Mouse (Mus musculus) liver, embryonic 13.5 days (tissue): ENCODE measurements around the gene H2-Q6. TPM values are rescaled to one million over a fixed set of nuclear protein-coding genes. Genes with fewer than 3 reads are reported as not detected.
A peak's percentile ranks its signal among the peaks of the same experiment; 100 is the strongest.
"Not testable (repeated sequence)": the region's sequence is repeated elsewhere in the genome, so short reads cannot be mapped to it uniquely, and the experiment has no call there.

ENCODE experiments used
- ATAC-seq: fragments of 200-750 bp; cut with Nextera tagmentation; 2 replicates; pipeline ENCODE4 v1.8.0; 2017; ENCODE audit warnings: low read depth, mild to moderate bottlenecking, moderate number of reproducible peaks, moderate library complexity
- DNase-seq: peaks from one replicate; pipeline ENCODE4 v3.0.0; 2022
- H3K27ac ChIP-seq: fragments of 300-500 bp; sonication (generic); 2 replicates; pipeline ENCODE4 v1.5.1; 2015; ENCODE audit warnings: moderate library complexity, mild to moderate bottlenecking, inconsistent platforms
- H3K27me3 ChIP-seq: fragments of 300-500 bp; sonication (generic); 2 replicates; pipeline ENCODE4 v1.6.1; 2015; ENCODE audit warnings: mild to moderate bottlenecking, inconsistent platforms
- H3K36me3 ChIP-seq: fragments of 300-500 bp; sonication (generic); 2 replicates; pipeline ENCODE4 v1.6.1; 2015; ENCODE audit warnings: mild to moderate bottlenecking, inconsistent platforms
- H3K4me1 ChIP-seq: fragments of 300-500 bp; sonication (generic); replicated peaks from 2 replicates; pipeline ENCODE4 v1.6.1; 2015; ENCODE audit warnings: inconsistent platforms
- H3K4me2 ChIP-seq: fragments of 300-500 bp; sonication (generic); 2 replicates; pipeline ENCODE4 v1.6.1; 2015; ENCODE audit warnings: inconsistent platforms, mild to moderate bottlenecking, moderate library complexity
- H3K4me3 ChIP-seq: fragments of 300-500 bp; sonication (generic); replicated peaks from 2 replicates; pipeline ENCODE4 v1.5.1; 2015; ENCODE audit warnings: mild to moderate bottlenecking, inconsistent platforms
- H3K9ac ChIP-seq: fragments of 300-500 bp; sonication (generic); 2 replicates; pipeline ENCODE4 v1.6.1; 2015; ENCODE audit warnings: mild to moderate bottlenecking, inconsistent platforms
- H3K9me3 ChIP-seq: fragments of 300-500 bp; sonication (generic); replicated peaks from 2 replicates; pipeline ENCODE4 v1.6.1; 2016; ENCODE audit warnings: inconsistent platforms
- WGBS: fragments of 180-500 bp; shearing (Covaris S2); methylation state at CpG from one replicate; pipeline ENCODE4 v1.1.7; 2015; ENCODE audit not compliant: insufficient replicate concordance; 5-methylcytosine and 5-hydroxymethylcytosine counted together
- polyA plus RNA-seq: library from polyadenylated mRNA; unstranded; fragments of >200 nt; fragmentation: Nextera tagmentation; extraction: Ambion mirVana; gene quantifications from 2 replicates; pipeline ENCODE4 v1.2.1, GENCODE M21; 2015

The H2-Q6 gene
- polyA plus RNA-seq, 1 experiment from 2014 or later, result 9.6 TPM

DNA sequence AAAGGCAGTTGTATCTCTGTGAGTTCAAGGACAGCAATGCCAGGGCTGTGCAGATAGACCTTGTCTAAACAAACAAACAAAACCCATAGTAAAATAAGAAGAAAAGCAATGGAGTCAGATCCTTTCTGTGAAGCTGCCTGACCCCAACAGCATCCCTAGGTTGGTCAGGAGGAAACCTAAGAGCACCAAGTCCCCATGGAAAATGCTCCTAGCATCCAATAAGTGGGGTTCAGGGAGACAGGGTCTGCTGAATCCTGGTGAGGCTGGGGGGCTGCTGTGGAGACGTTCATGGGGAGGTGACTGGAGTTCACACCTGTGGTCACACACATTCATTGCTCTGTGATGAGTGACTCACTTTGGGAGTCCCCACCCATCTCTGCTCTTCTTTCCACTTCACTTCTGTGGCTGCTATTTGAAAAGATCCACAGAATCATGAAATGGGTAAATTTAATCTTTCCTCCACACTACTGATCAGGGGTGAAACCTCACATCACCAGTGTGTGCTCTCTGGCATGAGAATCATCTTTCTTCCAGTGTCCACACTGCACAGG is 12.8 kb downstream of the H2-Q6 start:
- H3K4me2 ChIP-seq, H3K36me3 ChIP-seq, H3K4me1 ChIP-seq, H3K4me3 ChIP-seq, H3K9me3 ChIP-seq, DNase-seq, ATAC-seq, H3K9ac ChIP-seq, H3K27ac ChIP-seq: not testable (repeated sequence)
- 29% methylated on average over 1 of the region's 1 CpGs for WGBS
- H3K27me3 ChIP-seq, result peaks cover 32% of the 10 kb centered on the region

DNA sequence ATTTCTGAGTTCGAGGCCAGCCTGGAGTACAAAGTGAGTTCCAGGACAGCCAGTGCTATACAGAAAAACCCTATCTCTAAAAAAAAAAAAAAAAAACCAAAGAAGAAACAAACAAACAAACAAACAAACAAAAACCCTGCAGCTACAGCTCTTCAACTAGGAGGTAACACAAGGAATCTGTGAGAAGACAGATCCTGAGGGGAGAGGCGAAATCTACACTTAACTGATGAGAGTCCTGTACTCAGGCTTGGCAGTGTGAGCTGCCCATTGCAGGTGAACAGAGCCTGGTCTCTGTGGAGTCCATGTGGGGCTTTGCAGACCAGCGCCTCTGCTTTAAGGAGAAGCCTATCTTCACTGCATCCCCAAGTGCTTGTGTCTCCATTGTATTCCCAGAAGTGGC is 13.7 kb downstream of the H2-Q6 start:
- not testable (repeated sequence) for H3K36me3 ChIP-seq, H3K27ac ChIP-seq, ATAC-seq, H3K4me1 ChIP-seq, H3K4me3 ChIP-seq, H3K9me3 ChIP-seq, DNase-seq, H3K9ac ChIP-seq, H3K4me2 ChIP-seq
- WGBS, result 52% methylated on average over 3 of the region's 3 CpGs
- peaks cover 32% of the 10 kb centered on the region for H3K27me3 ChIP-seq

DNA sequence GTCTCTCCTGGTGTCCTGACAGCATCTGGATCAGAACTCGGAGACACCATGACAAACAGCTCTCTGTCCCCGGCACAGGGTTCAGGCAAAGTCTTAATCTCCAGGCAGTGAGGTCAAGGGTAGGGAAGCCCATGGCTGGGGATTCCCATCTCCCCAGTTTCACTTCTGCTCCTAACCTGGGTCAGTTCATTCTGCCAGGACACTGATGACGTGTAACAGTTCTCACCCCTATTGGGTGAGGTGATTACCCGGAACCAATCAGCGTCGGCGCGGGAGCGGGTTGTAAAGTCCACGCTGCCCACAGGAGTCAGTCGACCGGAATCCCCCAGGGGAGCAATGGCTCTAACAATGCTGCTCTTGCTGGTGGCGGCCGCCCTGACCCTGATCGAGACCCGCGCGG is 14.2 kb downstream of the H2-Q6 start, which contains the start of gene H2-Q7:
Gene H2-Q7 (plus strand): TSS at position 271 of the 400 bp plus-strand sequence.
- WGBS, result 4% methylated on average over 18 of the region's 18 CpGs
- not testable (repeated sequence) for H3K4me1 ChIP-seq, DNase-seq, H3K36me3 ChIP-seq, H3K9ac ChIP-seq, H3K27ac ChIP-seq, H3K9me3 ChIP-seq
- H3K4me3 ChIP-seq, result peak within 1 kb of the TSS; percentile 46
- ATAC-seq, result peak; percentile 75
- peaks cover 32% of the 10 kb centered on the region for H3K27me3 ChIP-seq
- peak within 1 kb of the TSS; percentile 61 for H3K4me2 ChIP-seq

DNA sequence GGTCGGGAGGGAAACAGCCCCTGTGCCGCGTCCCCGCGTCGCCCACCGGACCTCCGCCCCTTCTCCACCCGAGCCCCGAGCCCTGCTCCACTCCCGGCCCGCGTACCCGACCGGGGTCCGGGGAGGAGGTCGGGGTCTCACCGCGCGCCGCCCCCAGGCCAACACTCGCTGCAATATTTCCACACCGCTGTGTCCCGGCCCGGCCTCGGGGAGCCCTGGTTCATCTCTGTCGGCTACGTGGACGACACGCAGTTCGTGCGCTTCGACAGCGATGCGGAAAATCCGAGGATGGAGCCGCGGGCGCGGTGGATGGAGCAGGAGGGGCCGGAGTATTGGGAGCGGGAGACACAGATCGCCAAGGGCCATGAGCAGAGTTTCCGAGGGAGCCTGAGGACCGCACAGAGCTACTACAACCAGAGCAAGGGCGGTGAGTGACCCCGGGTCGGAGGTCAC is 14.7 kb downstream of the H2-Q6 start:
- peaks cover 32% of the 10 kb centered on the region for H3K27me3 ChIP-seq
- ATAC-seq, result peak; percentile 45
- not testable (repeated sequence) for H3K9ac ChIP-seq, H3K36me3 ChIP-seq, DNase-seq, H3K9me3 ChIP-seq, H3K4me1 ChIP-seq, H3K27ac ChIP-seq
- 3% methylated on average over 48 of the region's 48 CpGs for WGBS
- H3K4me2 ChIP-seq, result peak overlapping the region; percentile 61
- H3K4me3 ChIP-seq, result peak overlapping the region; percentile 46

DNA sequence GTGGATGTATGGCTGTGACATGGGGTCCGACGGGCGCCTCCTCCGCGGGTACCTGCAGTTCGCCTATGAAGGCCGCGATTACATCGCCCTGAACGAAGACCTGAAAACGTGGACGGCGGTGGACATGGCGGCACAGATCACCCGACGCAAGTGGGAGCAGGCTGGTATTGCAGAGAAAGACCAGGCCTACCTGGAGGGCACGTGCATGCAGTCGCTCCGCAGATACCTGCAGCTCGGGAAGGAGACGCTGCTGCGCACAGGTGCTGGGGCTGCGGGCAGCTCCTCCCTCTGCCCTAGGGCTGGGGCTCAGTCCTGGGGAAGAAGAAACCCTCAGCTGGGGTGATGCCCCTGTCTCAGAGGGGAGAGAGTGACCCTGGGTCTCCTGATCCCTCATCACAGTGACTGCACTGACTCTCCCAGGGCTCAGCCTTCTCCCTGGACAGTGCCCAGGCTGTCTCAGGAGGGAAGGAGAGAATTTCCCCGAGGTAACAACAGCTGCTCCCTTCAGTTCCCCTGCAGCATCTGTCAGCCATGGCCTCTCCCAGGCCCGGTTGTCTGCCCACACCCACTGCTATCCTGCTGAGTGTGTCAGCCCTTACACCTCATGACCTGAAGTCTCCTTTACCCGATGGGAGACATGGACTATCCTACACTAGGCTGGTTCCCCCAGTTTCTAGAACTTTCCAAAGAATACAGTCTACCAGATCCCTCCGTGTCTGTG is 15.4 kb downstream of the H2-Q6 start:
- peaks cover 32% of the 10 kb centered on the region for H3K27me3 ChIP-seq
- not testable (repeated sequence) for H3K9ac ChIP-seq, H3K9me3 ChIP-seq, H3K4me2 ChIP-seq, DNase-seq, H3K36me3 ChIP-seq, H3K4me1 ChIP-seq, H3K27ac ChIP-seq, ATAC-seq, H3K4me3 ChIP-seq
- WGBS, result 29% methylated on average over 27 of the region's 27 CpGs

DNA sequence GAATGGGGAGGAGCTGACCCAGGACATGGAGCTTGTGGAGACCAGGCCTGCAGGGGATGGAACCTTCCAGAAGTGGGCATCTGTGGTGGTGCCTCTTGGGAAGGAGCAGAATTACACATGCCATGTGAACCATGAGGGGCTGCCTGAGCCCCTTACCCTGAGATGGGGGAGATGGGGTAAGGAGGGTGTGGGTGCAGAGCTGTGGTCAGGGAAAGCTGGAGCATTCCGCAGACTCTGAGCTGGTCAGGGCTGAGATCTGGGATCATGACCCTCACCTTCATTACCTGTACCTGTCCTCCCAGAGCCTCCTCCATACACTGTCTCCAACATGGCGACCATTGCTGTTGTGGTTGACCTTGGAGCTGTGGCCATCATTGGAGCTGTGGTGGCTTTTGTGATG is 17.7 kb downstream of the H2-Q6 start:
- not testable (repeated sequence) for ATAC-seq, H3K36me3 ChIP-seq, H3K9ac ChIP-seq, H3K9me3 ChIP-seq, H3K4me2 ChIP-seq, DNase-seq, H3K4me1 ChIP-seq, H3K27ac ChIP-seq, H3K4me3 ChIP-seq
- peaks cover 29% of the 10 kb centered on the region for H3K27me3 ChIP-seq
- WGBS, result 54% methylated on average over 2 of the region's 2 CpGs

DNA sequence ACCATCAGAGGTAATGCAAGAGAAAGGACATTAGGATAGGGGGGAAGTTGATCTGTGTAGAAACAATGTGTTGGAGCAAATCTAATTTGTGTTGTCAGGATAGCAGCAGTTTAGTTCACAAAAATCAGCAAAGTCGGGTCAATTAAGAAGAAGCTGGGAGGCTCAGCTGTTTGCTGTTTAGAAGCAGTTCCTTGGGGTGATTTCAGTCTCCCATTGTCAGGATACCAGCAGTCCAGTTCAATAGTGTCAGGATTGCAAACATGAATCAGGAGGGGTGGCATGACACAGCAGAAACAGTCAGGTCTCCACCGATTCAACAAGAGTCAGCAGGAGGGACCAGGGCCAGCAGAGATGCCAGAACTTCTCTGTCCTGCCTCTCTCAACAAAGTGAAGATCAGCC is 19.9 kb downstream of the H2-Q6 start:
- H3K9ac ChIP-seq, ATAC-seq, H3K4me1 ChIP-seq, DNase-seq, H3K27ac ChIP-seq, H3K36me3 ChIP-seq, H3K4me3 ChIP-seq, H3K4me2 ChIP-seq, H3K9me3 ChIP-seq: not testable (repeated sequence)
- 60% methylated on average over 2 of the region's 2 CpGs for WGBS
- peaks cover 12% of the 10 kb centered on the region for H3K27me3 ChIP-seq

DNA sequence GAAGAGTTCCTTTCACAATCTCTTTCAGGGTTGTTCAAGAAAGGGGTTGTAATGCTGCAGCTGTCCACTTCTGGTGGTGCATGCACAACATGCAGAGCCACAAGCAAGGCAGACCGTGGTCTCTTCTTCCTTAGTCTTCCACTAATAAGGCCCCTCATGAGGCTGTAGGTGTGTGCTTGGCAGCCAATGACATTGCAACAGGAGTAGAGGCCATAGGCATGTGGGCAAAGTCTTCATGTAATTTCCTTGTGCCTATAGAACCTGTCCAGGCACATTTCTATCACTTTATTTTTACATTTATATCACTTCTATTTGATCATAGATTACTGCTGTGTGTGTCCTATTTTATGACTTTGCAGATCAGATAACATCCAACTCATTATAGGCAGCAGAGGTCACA is 33.6 kb downstream of the H2-Q6 start:
- not testable (repeated sequence) for H3K4me1 ChIP-seq, H3K9ac ChIP-seq, H3K4me2 ChIP-seq, ATAC-seq, H3K27me3 ChIP-seq, DNase-seq, H3K9me3 ChIP-seq, H3K36me3 ChIP-seq, H3K4me3 ChIP-seq, H3K27ac ChIP-seq
- WGBS, result no CpG with 5 or more reads among the region's 1 CpGs

DNA sequence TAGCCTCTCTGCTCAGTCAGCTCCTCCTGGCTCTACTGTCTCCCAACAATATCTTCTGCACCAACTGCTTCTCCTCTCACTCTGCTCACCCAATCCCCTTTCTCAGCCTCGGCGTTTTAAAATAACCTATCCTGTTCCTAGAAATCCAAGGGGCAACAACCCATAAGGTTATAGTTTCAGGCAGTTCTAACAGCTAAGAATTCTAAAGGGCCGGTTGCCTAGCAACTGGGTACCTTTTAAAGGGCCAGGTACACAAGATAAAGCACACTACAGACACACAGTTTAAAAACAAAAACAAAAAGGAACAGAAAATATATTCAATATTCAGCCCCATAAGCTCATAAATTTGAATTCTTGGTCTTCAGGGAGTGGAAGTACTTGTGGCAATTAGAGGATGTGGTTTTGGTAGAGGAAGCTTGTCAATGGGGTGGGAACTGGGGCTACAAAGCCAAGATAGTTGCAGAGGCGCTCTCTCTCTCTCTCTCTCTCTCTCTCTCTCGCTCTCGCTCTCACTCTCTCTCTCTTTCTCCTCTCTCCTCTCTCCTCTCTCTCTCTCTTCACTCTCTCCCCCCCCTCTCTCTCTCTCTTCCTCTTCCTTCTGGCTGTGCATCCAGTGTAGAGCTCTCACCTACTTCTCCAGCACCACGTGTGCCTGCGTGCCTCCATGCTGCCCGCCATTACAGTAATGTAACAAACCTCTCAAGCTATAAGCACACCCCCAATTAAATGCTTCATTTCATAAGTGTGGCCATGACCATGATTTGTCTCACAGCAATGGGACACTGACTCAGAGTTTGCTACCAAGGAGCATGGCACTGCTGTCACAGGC is 36.1 kb downstream of the H2-Q6 start:
- not testable (repeated sequence) for H3K9me3 ChIP-seq, H3K27me3 ChIP-seq, H3K4me2 ChIP-seq, H3K4me3 ChIP-seq, H3K9ac ChIP-seq, H3K27ac ChIP-seq, H3K4me1 ChIP-seq, ATAC-seq, DNase-seq, H3K36me3 ChIP-seq
- 13% methylated on average over 3 of the region's 9 CpGs for WGBS

DNA sequence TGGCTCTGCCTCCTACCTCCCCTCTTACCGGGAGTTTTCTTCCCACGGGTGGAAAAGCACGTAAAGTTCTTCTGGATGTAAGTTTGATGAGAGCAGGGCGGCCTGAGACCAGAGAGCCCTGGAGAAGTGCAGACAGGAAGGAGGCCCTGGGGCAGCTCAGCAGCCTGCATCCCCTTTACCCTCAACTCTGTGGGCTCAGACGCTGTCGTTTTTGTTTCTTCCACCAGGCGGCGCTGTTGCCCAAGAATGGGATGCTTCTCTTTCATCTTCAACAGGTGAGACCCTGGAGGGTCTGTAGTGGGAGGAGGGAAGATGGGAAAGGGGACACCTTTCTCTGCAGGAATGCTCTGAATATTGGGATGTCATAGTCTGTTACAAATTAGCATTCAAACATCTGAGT is 41.0 kb downstream of the H2-Q6 start:
- not testable (repeated sequence) for H3K27ac ChIP-seq, H3K4me3 ChIP-seq, H3K36me3 ChIP-seq, ATAC-seq, H3K9ac ChIP-seq, H3K4me1 ChIP-seq, H3K4me2 ChIP-seq, DNase-seq, H3K9me3 ChIP-seq
- peaks cover 23% of the 10 kb centered on the region for H3K27me3 ChIP-seq
- WGBS, result 7% methylated on average over 8 of the region's 8 CpGs

DNA sequence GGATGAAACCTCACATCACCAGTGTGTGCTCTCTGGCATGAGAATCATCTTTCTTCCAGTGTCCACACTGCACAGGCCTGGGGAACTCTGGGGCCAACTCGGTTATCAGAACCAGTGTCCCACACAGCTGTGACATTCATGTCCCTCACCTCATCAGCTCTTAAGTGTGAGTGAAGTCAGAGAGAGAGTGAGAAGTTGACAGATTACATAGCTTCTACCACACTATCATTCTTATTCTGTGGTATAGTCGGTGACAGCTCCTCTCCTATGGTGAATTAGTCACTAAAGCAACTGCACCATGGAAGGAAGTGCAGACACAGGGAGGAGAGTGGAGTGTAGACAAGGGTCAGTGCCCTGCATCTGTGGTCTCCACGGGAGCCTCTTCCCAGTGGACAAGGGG is 44.3 kb downstream of the H2-Q6 start:
- H3K4me1 ChIP-seq, H3K36me3 ChIP-seq, H3K4me3 ChIP-seq, DNase-seq, ATAC-seq, H3K27ac ChIP-seq, H3K9ac ChIP-seq, H3K9me3 ChIP-seq, H3K4me2 ChIP-seq: not testable (repeated sequence)
- peaks cover 29% of the 10 kb centered on the region for H3K27me3 ChIP-seq
- WGBS, result 43% methylated on average over 3 of the region's 3 CpGs
